Mouse (Mus musculus) ES-Bruce4 (cell line): ENCODE results near the gene Pear1. TPM values are rescaled to one million over a fixed set of nuclear protein-coding genes. Genes with fewer than 3 reads are reported as not detected.

ENCODE experiments used
- H3K27ac ChIP-seq: 2 replicates; pipeline ENCODE4 v1.5.1; 2012; ENCODE audit warnings: low read length, inconsistent platforms; ENCODE audit not compliant: insufficient read depth
- H3K27me3 ChIP-seq: 2 replicates; pipeline ENCODE4 v1.6.1; 2012; ENCODE audit warnings: mild to moderate bottlenecking, low read length, inconsistent platforms; ENCODE audit not compliant: control insufficient read depth, poor library complexity, insufficient read depth, severe bottlenecking
- H3K36me3 ChIP-seq: 2 replicates; pipeline ENCODE4 v1.6.1; 2012; ENCODE audit warnings: inconsistent platforms, mild to moderate bottlenecking, low read length, moderate library complexity; ENCODE audit not compliant: control insufficient read depth, poor library complexity, insufficient read depth, severe bottlenecking
- H3K4me1 ChIP-seq: one replicate; pipeline ENCODE4 v1.8.1; 2011; ENCODE audit warnings: low read length; ENCODE audit not compliant: control insufficient read depth, insufficient read depth
- H3K4me3 ChIP-seq: 2 replicates; pipeline ENCODE4 v1.5.1; 2011; ENCODE audit warnings: low read depth, mild to moderate bottlenecking, low read length
- H3K9ac ChIP-seq: 2 replicates; pipeline ENCODE4 v1.6.1; 2012; ENCODE audit warnings: low read depth, mild to moderate bottlenecking, inconsistent platforms; ENCODE audit not compliant: poor library complexity, severe bottlenecking
- H3K9me3 ChIP-seq: replicated peaks from 2 replicates; pipeline ENCODE4 v1.6.1; 2012; ENCODE audit warnings: mild to moderate bottlenecking, low read length, inconsistent platforms; ENCODE audit not compliant: control insufficient read depth, poor library complexity, insufficient read depth, severe bottlenecking
- CTCF ChIP-seq: IDR thresholded peaks from one replicate; pipeline ENCODE4 v1.8.1; 2011; ENCODE audit warnings: low read depth, low read length
- EP300 ChIP-seq: IDR thresholded peaks from 2 replicates; pipeline ENCODE4 v1.6.1; 2011; ENCODE audit warnings: low read depth, low read length; ENCODE audit not compliant: insufficient read depth
- POLR2A ChIP-seq: IDR thresholded peaks from one replicate; pipeline ENCODE4 v1.8.1; 2011; ENCODE audit warnings: low read length; ENCODE audit not compliant: insufficient read depth
- polyA plus RNA-seq: library from polyadenylated mRNA; stranded (reverse); fragments of >200 nt; gene quantifications from 2 replicates; pipeline ENCODE4 v1.2.4, GENCODE M21; 2011; ENCODE audit warnings: low read depth; ENCODE audit not compliant: missing spikeins, insufficient read depth, insufficient read length

The Pear1 gene
- polyA plus RNA-seq, 1 experiment, result 1.9 TPM

- Histone ChIP-seq H3K9me3 (no peaks in the 10 kb centered on the region), H3K4me3 (no peak overlapping the region), H3K27ac (no peak overlapping the region), H3K36me3 (peaks cover 11% of the 10 kb centered on the region), H3K27me3 (no peaks in the 10 kb centered on the region), H3K4me1 (no peaks in the 10 kb centered on the region), H3K9ac (no peak overlapping the region)
- no peak for TF ChIP-seq CTCF
- TF ChIP-seq POLR2A, result no peak
- TF ChIP-seq EP300, result no peak
These were observed 95.4 kb downstream of the Pear1 start for GRCm38 (mm10) chr3:87728696-87729095.

GRCm38 (mm10) chr3:87726191-87726590 is 97.9 kb downstream of the Pear1 start:
- TF ChIP-seq POLR2A (no peak), EP300 (no peak), CTCF (no peak)
- Histone ChIP-seq H3K4me3 (no peak overlapping the region), H3K4me1 (no peaks in the 10 kb centered on the region), H3K27ac (no peak overlapping the region), H3K9ac (no peak overlapping the region), H3K36me3 (peaks cover 11% of the 10 kb centered on the region), H3K9me3 (no peaks in the 10 kb centered on the region), H3K27me3 (no peaks in the 10 kb centered on the region)

- Histone ChIP-seq H3K9ac (no peak overlapping the region), H3K36me3 (peaks cover 11% of the 10 kb centered on the region), H3K27me3 (no peaks in the 10 kb centered on the region), H3K9me3 (no peaks in the 10 kb centered on the region), H3K27ac (no peak overlapping the region), H3K4me1 (no peaks in the 10 kb centered on the region), H3K4me3 (no peak overlapping the region)
- TF ChIP-seq CTCF, result no peak
- no peak for TF ChIP-seq POLR2A
- no peak for TF ChIP-seq EP300
These were observed 98.5 kb downstream of the Pear1 start for GRCm38 (mm10) chr3:87725396-87726160.

- Histone ChIP-seq H3K9ac (no peak overlapping the region), H3K27ac (no peak overlapping the region), H3K27me3 (no peaks in the 10 kb centered on the region), H3K9me3 (no peaks in the 10 kb centered on the region), H3K4me1 (no peaks in the 10 kb centered on the region), H3K36me3 (peaks cover 11% of the 10 kb centered on the region), H3K4me3 (no peak overlapping the region)
- TF ChIP-seq POLR2A (no peak), EP300 (no peak), CTCF (no peak)
These were observed 99.5 kb downstream of the Pear1 start for GRCm38 (mm10) chr3:87724556-87724955.

GRCm38 (mm10) chr3:87718525-87718924 is 105.6 kb downstream of the Pear1 start:
- Histone ChIP-seq H3K27ac (no peak overlapping the region), H3K36me3 (0 out of 2 replicates have a peak, but pooled peaks cover 6% of the 10 kb centered on the region), H3K9me3 (no peaks in the 10 kb centered on the region), H3K4me3 (no peak overlapping the region), H3K9ac (no peak overlapping the region), H3K27me3 (no peaks in the 10 kb centered on the region), H3K4me1 (no peaks in the 10 kb centered on the region)
- TF ChIP-seq CTCF, result no peak
- no peak for TF ChIP-seq POLR2A
- TF ChIP-seq EP300, result no peak

Other genes starting within 250 kb of the Pear1 start
- gene Arhgef11, start 206.7 kb downstream of the Pear1 start, polyA plus RNA-seq, result 14.6 and 16.7 TPM in 2 replicates
- gene Lrrc71, start 75.7 kb downstream of the Pear1 start, polyA plus RNA-seq, result not detected in 2 replicates
- 0.26 and 0.46 TPM in 2 replicates for gene Ntrk1, start 29.1 kb downstream of the Pear1 start, polyA plus RNA-seq
- gene Insrr, start 27.4 kb downstream of the Pear1 start, polyA plus RNA-seq, result 0.35 TPM in 1 of 2 replicates, not detected in the other
- 0.18 TPM in 1 of 2 replicates, not detected in the other for gene Sh2d2a, start 22.4 kb upstream of the Pear1 start, polyA plus RNA-seq
- 66.9 and 74.2 TPM in 2 replicates for gene Prcc, start 61.3 kb upstream of the Pear1 start, polyA plus RNA-seq
- 508 and 526 TPM in 2 replicates for gene Hdgf, start 82.0 kb upstream of the Pear1 start, polyA plus RNA-seq
- gene Mrpl24, start 95.2 kb upstream of the Pear1 start, polyA plus RNA-seq, result 207 and 219 TPM in 2 replicates
- gene Isg20l2, start 106.0 kb upstream of the Pear1 start, polyA plus RNA-seq, result 64.3 and 68.4 TPM in 2 replicates
- gene Rrnad1, start 106.4 kb upstream of the Pear1 start, polyA plus RNA-seq, result 14.9 and 18.8 TPM in 2 replicates
- 11.9 and 12.0 TPM in 2 replicates for gene Crabp2, start 124.4 kb upstream of the Pear1 start, polyA plus RNA-seq
- 34.5 and 36.0 TPM in 2 replicates for gene Nes, start 146.8 kb upstream of the Pear1 start, polyA plus RNA-seq
- 1.1 TPM in 2 replicates for gene Bcan, start 175.9 kb upstream of the Pear1 start, polyA plus RNA-seq
- gene Hapln2, start 203.3 kb upstream of the Pear1 start, polyA plus RNA-seq, result not detected in 2 replicates
- 27.7 and 27.8 TPM in 2 replicates for gene Gpatch4, start 218.8 kb upstream of the Pear1 start, polyA plus RNA-seq
- gene Naxe, start 234.2 kb upstream of the Pear1 start, polyA plus RNA-seq, result 63.0 and 67.1 TPM in 2 replicates